Mouse (Mus musculus): ENCODE results near the gene Ankmy1. TPM values are rescaled to one million over a fixed set of nuclear protein-coding genes. Genes with fewer than 3 reads are reported as not detected.

Ankmy1 gene
- polyA plus RNA-seq, 1 experiment, result 0.57 TPM

DNA sequence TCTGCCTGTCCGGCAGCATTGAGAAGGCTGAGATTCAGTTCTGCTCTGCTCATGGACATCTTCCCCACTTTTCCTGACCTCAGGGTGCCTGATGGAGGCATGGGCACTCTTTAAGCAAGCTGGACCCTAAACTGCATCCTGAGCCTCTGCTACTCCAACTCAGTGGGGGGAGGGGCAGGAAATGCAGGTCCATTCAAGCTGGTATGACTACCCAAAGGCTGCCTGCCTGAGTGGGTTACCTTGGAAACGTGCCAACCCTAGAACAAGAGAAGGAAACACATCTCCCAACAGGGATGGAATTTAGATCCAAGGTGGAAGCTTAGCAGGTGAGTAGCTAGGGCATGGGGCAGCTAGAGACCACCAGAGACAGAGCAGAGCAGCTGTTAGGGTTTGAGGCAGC lies 36.5 kb downstream of the Ankmy1 start:
- H3K4me3 ChIP-seq (ENCODE audit: insufficient read depth, poor library complexity, severe bottlenecking), result no peak overlapping the region
- TF ChIP-seq CEBPB (IDR thresholded peaks at IDR 0.05; ENCODE audit: low read depth) (no peak), MAX (IDR thresholded peaks at IDR 0.05) (no peak), MYOG (IDR thresholded peaks at IDR 0.05; ENCODE audit: control insufficient read depth, extremely low read depth, insufficient read length) (no peak), MYOD1 (IDR thresholded peaks at IDR 0.05; ENCODE audit: control insufficient read depth, insufficient read length, low read depth) (no peak), FOSL1 (IDR thresholded peaks at IDR 0.05; ENCODE audit: insufficient read depth, low read length, poor library complexity, severe bottlenecking) (no peak), USF1 (IDR thresholded peaks at IDR 0.05; ENCODE audit: low read depth) (no peak), CTCF (IDR thresholded peaks at IDR 0.05; ENCODE audit: control insufficient read depth, insufficient read depth, insufficient read length) (no peak)
- no peak overlapping the region for H3ac ChIP-seq (ENCODE audit: control insufficient read depth, insufficient read length, low read depth)
- no peaks in the 10 kb centered on the region for H3K27me3 ChIP-seq (ENCODE audit: control insufficient read depth, insufficient read depth, insufficient read length)
- no peaks in the 10 kb centered on the region for H3K79me2 ChIP-seq (ENCODE audit: control insufficient read depth, insufficient read depth)
- no peaks in the 10 kb centered on the region for H3K79me3 ChIP-seq (ENCODE audit: low read depth)
- H3K36me3 ChIP-seq (ENCODE audit: control insufficient read depth, insufficient read depth), result no peaks in the 10 kb centered on the region

- Histone ChIP-seq H3ac (ENCODE audit: control insufficient read depth, insufficient read length, low read depth) (no peak overlapping the region), H3K79me2 (ENCODE audit: control insufficient read depth, insufficient read depth) (no peaks in the 10 kb centered on the region), H3K27me3 (ENCODE audit: control insufficient read depth, insufficient read depth, insufficient read length) (no peaks in the 10 kb centered on the region), H3K79me3 (ENCODE audit: low read depth) (no peaks in the 10 kb centered on the region), H3K36me3 (ENCODE audit: control insufficient read depth, insufficient read depth) (peaks cover 22% of the 10 kb centered on the region), H3K4me3 (ENCODE audit: insufficient read depth, poor library complexity, severe bottlenecking) (no peak overlapping the region)
- TF ChIP-seq MYOD1 (IDR thresholded peaks at IDR 0.05; ENCODE audit: control insufficient read depth, insufficient read length, low read depth) (no peak), CTCF (IDR thresholded peaks at IDR 0.05; ENCODE audit: control insufficient read depth, insufficient read depth, insufficient read length) (no peak), FOSL1 (IDR thresholded peaks at IDR 0.05; ENCODE audit: insufficient read depth, low read length, poor library complexity, severe bottlenecking) (no peak), MYOG (IDR thresholded peaks at IDR 0.05; ENCODE audit: control insufficient read depth, extremely low read depth, insufficient read length) (no peak), CEBPB (IDR thresholded peaks at IDR 0.05; ENCODE audit: low read depth) (no peak), MAX (IDR thresholded peaks at IDR 0.05) (no peak), USF1 (IDR thresholded peaks at IDR 0.05; ENCODE audit: low read depth) (no peak)
These were observed 39.4 kb downstream of the Ankmy1 start for GRCm38 (mm10) chr1:92863268-92863667.

DNA sequence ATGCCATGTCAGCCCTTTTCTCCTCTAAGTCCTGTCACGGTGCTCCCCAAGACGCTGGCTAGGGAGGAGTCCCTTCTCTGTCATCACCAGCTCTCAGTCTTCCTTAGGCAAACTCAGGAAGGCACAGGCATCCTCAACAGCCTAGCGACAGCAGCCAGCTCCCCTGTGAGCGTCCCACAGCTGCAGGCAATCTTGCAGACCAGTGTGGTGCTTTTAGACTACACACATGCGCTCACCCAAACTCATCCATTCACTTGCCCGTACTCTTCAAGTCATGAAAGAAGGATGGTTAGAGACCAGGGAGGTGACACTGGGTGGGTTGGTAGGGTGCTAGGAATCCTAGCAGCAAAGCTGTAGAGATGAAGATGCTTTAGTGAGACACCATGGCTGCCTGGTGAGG lies 41.2 kb downstream of the Ankmy1 start:
- no peak overlapping the region for H3K4me3 ChIP-seq (ENCODE audit: insufficient read depth, poor library complexity, severe bottlenecking)
- no peaks in the 10 kb centered on the region for H3K79me2 ChIP-seq (ENCODE audit: control insufficient read depth, insufficient read depth)
- no peaks in the 10 kb centered on the region for H3K79me3 ChIP-seq (ENCODE audit: low read depth)
- peaks cover 38% of the 10 kb centered on the region for H3K36me3 ChIP-seq (ENCODE audit: control insufficient read depth, insufficient read depth)
- H3K27me3 ChIP-seq (ENCODE audit: control insufficient read depth, insufficient read depth, insufficient read length), result no peaks in the 10 kb centered on the region
- H3ac ChIP-seq (ENCODE audit: control insufficient read depth, insufficient read length, low read depth), result no peak overlapping the region
- TF ChIP-seq CEBPB (IDR thresholded peaks at IDR 0.05; ENCODE audit: low read depth), result no peak
- no peak for TF ChIP-seq CTCF (IDR thresholded peaks at IDR 0.05; ENCODE audit: control insufficient read depth, insufficient read depth, insufficient read length)
- no peak for TF ChIP-seq MAX (IDR thresholded peaks at IDR 0.05)
- no peak for TF ChIP-seq USF1 (IDR thresholded peaks at IDR 0.05; ENCODE audit: low read depth)
- no peak for TF ChIP-seq FOSL1 (IDR thresholded peaks at IDR 0.05; ENCODE audit: insufficient read depth, low read length, poor library complexity, severe bottlenecking)
- TF ChIP-seq MYOG (IDR thresholded peaks at IDR 0.05; ENCODE audit: control insufficient read depth, extremely low read depth, insufficient read length), result no peak
- TF ChIP-seq MYOD1 (IDR thresholded peaks at IDR 0.05; ENCODE audit: control insufficient read depth, insufficient read length, low read depth), result no peak

DNA sequence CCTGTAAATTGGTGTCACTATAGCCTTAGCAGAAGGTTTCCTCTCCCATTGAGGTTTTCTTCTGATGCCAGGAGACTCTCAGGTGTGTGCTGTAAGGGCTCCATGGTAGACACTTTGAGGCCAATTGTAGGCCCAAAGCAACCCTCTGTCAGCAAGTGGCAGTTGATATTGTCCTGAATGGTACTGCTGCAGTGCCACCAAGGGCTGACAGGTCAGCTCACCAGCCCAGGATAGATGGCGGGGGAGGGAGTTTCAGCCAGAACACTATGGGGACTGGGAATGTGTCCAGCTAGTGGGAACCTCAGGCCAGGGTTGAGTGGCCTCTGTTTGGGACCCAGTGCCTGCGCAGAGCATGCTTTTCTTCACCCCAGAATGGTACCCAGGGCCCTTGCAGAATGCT lies 50.3 kb downstream of the Ankmy1 start:
- no peaks in the 10 kb centered on the region for H3K27me3 ChIP-seq (ENCODE audit: control insufficient read depth, insufficient read depth, insufficient read length)
- peaks cover 67% of the 10 kb centered on the region for H3K36me3 ChIP-seq (ENCODE audit: control insufficient read depth, insufficient read depth)
- H3ac ChIP-seq (ENCODE audit: control insufficient read depth, insufficient read length, low read depth), result no peak overlapping the region
- H3K4me3 ChIP-seq (ENCODE audit: insufficient read depth, poor library complexity, severe bottlenecking), result no peak overlapping the region
- H3K79me2 ChIP-seq (ENCODE audit: control insufficient read depth, insufficient read depth), result peaks cover 61% of the 10 kb centered on the region
- no peak for TF ChIP-seq MYOG (IDR thresholded peaks at IDR 0.05; ENCODE audit: control insufficient read depth, extremely low read depth, insufficient read length)
- TF ChIP-seq CEBPB (IDR thresholded peaks at IDR 0.05; ENCODE audit: low read depth), result no peak
- TF ChIP-seq FOSL1 (IDR thresholded peaks at IDR 0.05; ENCODE audit: insufficient read depth, low read length, poor library complexity, severe bottlenecking), result no peak
- TF ChIP-seq MAX (IDR thresholded peaks at IDR 0.05), result no peak
- TF ChIP-seq USF1 (IDR thresholded peaks at IDR 0.05; ENCODE audit: low read depth), result no peak
- TF ChIP-seq CTCF (IDR thresholded peaks at IDR 0.05; ENCODE audit: control insufficient read depth, insufficient read depth, insufficient read length), result no peak
- no peak for TF ChIP-seq MYOD1 (IDR thresholded peaks at IDR 0.05; ENCODE audit: control insufficient read depth, insufficient read length, low read depth)
- H3K79me3 ChIP-seq (ENCODE audit: low read depth), result peaks cover 30% of the 10 kb centered on the region

DNA sequence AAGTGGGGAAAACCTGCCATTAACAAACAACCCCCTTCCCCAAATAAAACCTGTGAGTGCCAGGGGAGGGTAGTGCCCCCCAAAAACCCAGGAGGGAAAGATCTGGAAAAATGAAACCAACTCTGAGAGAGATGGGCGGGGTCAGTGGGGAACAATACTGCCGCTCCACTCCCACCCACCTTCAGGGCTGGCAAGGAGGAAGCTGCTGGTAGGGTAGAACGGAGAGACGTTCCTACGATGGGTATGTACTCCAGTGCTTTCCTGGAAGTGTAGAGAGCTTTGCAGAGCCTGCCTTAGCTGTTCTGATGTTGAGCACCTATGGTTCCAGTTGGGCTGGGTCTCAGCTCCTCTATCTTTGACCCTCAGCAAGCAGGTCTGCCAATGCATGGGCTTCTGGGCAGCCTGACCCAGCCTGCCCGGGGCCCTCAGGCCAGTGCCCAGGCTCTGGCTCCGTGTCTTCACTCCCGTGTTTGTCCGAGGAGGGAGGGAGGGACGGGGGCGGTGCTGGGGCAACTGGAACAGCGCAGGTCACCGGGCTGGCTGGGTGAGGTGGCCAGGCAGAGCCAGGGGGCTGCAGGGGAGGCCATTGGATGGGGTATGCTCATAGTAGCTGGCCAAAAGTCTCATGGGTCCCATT lies 52.6 kb downstream of the Ankmy1 start:
- Histone ChIP-seq H3K4me3 (ENCODE audit: insufficient read depth, poor library complexity, severe bottlenecking) (no peak overlapping the region), H3ac (ENCODE audit: control insufficient read depth, insufficient read length, low read depth) (no peak overlapping the region), H3K27me3 (ENCODE audit: control insufficient read depth, insufficient read depth, insufficient read length) (no peaks in the 10 kb centered on the region), H3K79me3 (ENCODE audit: low read depth) (peaks cover 53% of the 10 kb centered on the region), H3K79me2 (ENCODE audit: control insufficient read depth, insufficient read depth) (peaks cover 85% of the 10 kb centered on the region), H3K36me3 (ENCODE audit: control insufficient read depth, insufficient read depth) (peaks cover 52% of the 10 kb centered on the region)
- TF ChIP-seq CTCF (IDR thresholded peaks at IDR 0.05; ENCODE audit: control insufficient read depth, insufficient read depth, insufficient read length) (no peak), USF1 (IDR thresholded peaks at IDR 0.05; ENCODE audit: low read depth) (no peak), CEBPB (IDR thresholded peaks at IDR 0.05; ENCODE audit: low read depth) (no peak), FOSL1 (IDR thresholded peaks at IDR 0.05; ENCODE audit: insufficient read depth, low read length, poor library complexity, severe bottlenecking) (no peak), MAX (IDR thresholded peaks at IDR 0.05) (no peak), MYOG (IDR thresholded peaks at IDR 0.05; ENCODE audit: control insufficient read depth, extremely low read depth, insufficient read length) (no peak), MYOD1 (IDR thresholded peaks at IDR 0.05; ENCODE audit: control insufficient read depth, insufficient read length, low read depth) (no peak)
